27 mouse cellular contexts compared by ENCODE assay signal in the genomic region with DNA sequence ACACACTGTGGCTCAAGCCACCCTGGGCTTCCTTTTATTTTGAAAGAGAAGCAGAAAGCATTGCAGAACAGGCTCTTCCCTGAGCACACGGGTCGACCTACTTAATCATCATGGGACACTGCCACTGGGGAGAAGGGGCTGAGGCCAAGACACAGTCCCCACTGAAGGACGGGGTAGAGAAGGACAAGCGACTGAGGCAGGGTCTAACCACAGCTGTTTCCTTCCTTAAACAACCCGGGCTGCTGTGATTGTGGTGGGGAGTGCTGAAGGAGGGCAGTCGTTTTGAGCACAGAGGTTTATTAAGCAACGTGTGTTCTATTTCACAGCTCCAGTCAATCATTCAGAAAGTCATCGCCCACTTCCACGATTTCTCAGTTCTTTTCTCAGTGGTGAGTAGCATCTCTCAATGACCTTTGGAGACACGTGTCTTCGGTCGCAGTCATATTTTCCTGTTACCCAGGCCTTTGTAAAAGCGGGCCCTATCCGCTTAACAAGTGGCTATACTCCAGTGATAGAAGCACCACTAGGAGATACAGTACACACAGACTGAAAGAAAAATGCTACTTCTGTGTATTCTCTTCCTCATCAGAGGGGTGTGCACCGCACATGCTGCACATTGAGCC. TPM values are rescaled to one million over a fixed set of nuclear protein-coding genes. Genes with fewer than 3 reads are reported as not detected.
DNase-seq lines count a peak whose midpoint lies in the region; ATAC-seq and TF ChIP-seq lines count a peak whose summit lies in the region.
"Had no signal": no experiment of that assay in that cellular context is flagged by ENCODE, and none has a peak within 500 bp of the region (broad histone marks: within the 10 kb centered on the region; RNA-seq: fewer than 3 reads in every experiment).

No protein-coding gene starts in this region.

- no peak for TF ChIP-seq CTCF in lung, adult 2 months (IDR thresholded peaks at IDR 0.05; ENCODE audit: insufficient read depth, low read length)
- TF ChIP-seq CTCF in bone marrow macrophage, adult 2 months (IDR thresholded peaks at IDR 0.05; ENCODE audit: low read depth, low read length) = no peak
- TF ChIP-seq CTCF in kidney, adult 2 months (conservative IDR thresholded peaks at IDR 0.05; ENCODE audit: insufficient read depth, insufficient read length, low read depth, low read length) = no peak

- DNase-seq in lung, postnatal 36 days = peak; percentile 16
- no peak for DNase-seq in lung, adult 2 months
- no peak for DNase-seq in kidney, adult 2 months
- no peak for DNase-seq in c-Kit-positive CD71-positive TER-119-positive erythroid progenitor cells, embryonic 14.5 days (ENCODE audit: low spot score)
- DNase-seq: adrenal gland, postnatal 25 days; cerebellum, adult 18-20 months; cerebellum, postnatal 14 days; kidney, postnatal 4 days; left cerebral cortex, postnatal 4 days; lung, embryonic 14.5 days; midbrain, embryonic 14.5 days; right cerebral cortex, postnatal 25 days; spleen, adult 18-20 months; thymus, adult 18-20 months; thymus, postnatal 4 days had no signal

- H3K27ac ChIP-seq in bone marrow macrophage, adult 2 months (ENCODE audit: insufficient read depth, low read depth, low read length) = peak overlapping the region; percentile 100
- H3K27ac ChIP-seq in kidney, adult 2 months (ENCODE audit: insufficient read depth, low read depth, low read length) = no peak overlapping the region
- H3K27ac ChIP-seq: embryonic facial prominence, embryonic 12.5 days; heart, embryonic 10.5 days; hindbrain, embryonic 10.5 days; hindbrain, postnatal 0 days; kidney, embryonic 15.5 days; left cerebral cortex, adult 2 months; limb, embryonic 15.5 days; neural tube, embryonic 12.5 days had no signal

- no peaks in the 10 kb centered on the region for H3K4me1 ChIP-seq in lung, adult 2 months (ENCODE audit: control insufficient read depth, insufficient read depth, low read length)
- H3K4me1 ChIP-seq in bone marrow macrophage, adult 2 months (ENCODE audit: control insufficient read depth, insufficient read depth, low read length) = peaks cover 61% of the 10 kb centered on the region
- no peaks in the 10 kb centered on the region for H3K4me1 ChIP-seq in kidney, adult 2 months (ENCODE audit: control insufficient read depth, insufficient read depth, low read length)
- H3K4me1 ChIP-seq: embryonic facial prominence, embryonic 12.5 days; heart, embryonic 10.5 days; kidney, embryonic 15.5 days; limb, embryonic 15.5 days; neural tube, embryonic 12.5 days had no signal

- no peaks in the 10 kb centered on the region for H3K27me3 ChIP-seq in kidney, adult 2 months (replicated peaks; ENCODE audit: control insufficient read depth, insufficient read depth, low read length)
- H3K27me3 ChIP-seq: embryonic facial prominence, embryonic 12.5 days; kidney, embryonic 15.5 days; limb, embryonic 15.5 days; neural tube, embryonic 12.5 days had no signal

- TF ChIP-seq POLR2A in lung, adult 2 months (IDR thresholded peaks at IDR 0.05; ENCODE audit: borderline replicate concordance, extremely low read depth, low read depth, low read length) = no peak
- no peak for TF ChIP-seq POLR2A in bone marrow macrophage, adult 2 months (IDR thresholded peaks at IDR 0.05; ENCODE audit: borderline replicate concordance, low read depth, low read length)
- TF ChIP-seq POLR2A in kidney, adult 2 months (IDR thresholded peaks at IDR 0.05; ENCODE audit: low read depth, low read length) = no peak

- ATAC-seq in hematopoietic stem cell, adult 5-6 weeks (replicated peaks in 1 of 2; ENCODE audit: insufficient read depth in 1 of 2, low FRiP score in 2 of 2, low TSS enrichment in 1 of 2, low read depth in 1 of 2, poor library complexity in 2 of 2, severe bottlenecking in 2 of 2) = peak; percentile 81 to 83
- 0 out of 2 replicates have a peak, but pooled peaks have one; percentile 27 for ATAC-seq in monocyte, adult 5-6 weeks (replicated peaks; ENCODE audit: insufficient number of reproducible peaks, low FRiP score, low TSS enrichment, poor library complexity, severe bottlenecking)
- ATAC-seq: hindbrain, postnatal 0 days; intestine, postnatal 0 days had no signal

- peaks cover 2% of the 10 kb centered on the region; the same call in 1 of the 2 replicates for H3K36me3 ChIP-seq in kidney, adult 2 months (ENCODE audit: control insufficient read depth, insufficient read depth, low read length)

- WGBS in lung, adult 2 months = 78% methylated on average over 15 of the region's 15 CpGs
- WGBS in kidney, adult 2 months = 85% methylated on average over 15 of the region's 15 CpGs

- H3K4me3 ChIP-seq in lung, adult 2 months (replicated peaks; ENCODE audit: extremely low read depth, low read depth, low read length) = no peak overlapping the region
- no peak overlapping the region for H3K4me3 ChIP-seq in bone marrow macrophage, adult 2 months (ENCODE audit: insufficient read depth, low read length)
- H3K4me3 ChIP-seq in kidney, adult 2 months (ENCODE audit: insufficient read depth, low read depth, low read length) = no peak overlapping the region
- H3K4me3 ChIP-seq: embryonic facial prominence, embryonic 12.5 days; heart, embryonic 10.5 days; hindbrain, embryonic 10.5 days; kidney, embryonic 15.5 days; left cerebral cortex, adult 2 months; limb, embryonic 15.5 days; neural tube, embryonic 12.5 days had no signal

RNA-seq across cellular contexts. Expression of gene Iqck, which starts 55.3 kb away (rescaled TPM):
- 4.6 and 4.8 TPM in 2 replicates for polyA plus RNA-seq in lung, adult 2 months (2012; rRNA removed)
- not detected in 2 replicates for polyA plus RNA-seq in bone marrow macrophage, adult 2 months (2012; ENCODE audit: insufficient read depth, insufficient read length, missing spikeins)
- 0.99 and 2.0 TPM in 2 replicates for total RNA-seq in hematopoietic stem cell, adult 5-6 weeks (2017)
- 0.38 TPM in 1 of 3 replicates, not detected in the others for total RNA-seq in monocyte, adult 5-6 weeks (2017)
- 1.6 and 2.0 TPM in 2 replicates for polyA plus RNA-seq in kidney, adult 2 months (2012; rRNA removed)

RNA-seq across cellular contexts. Expression of gene Knop1, which starts 55.8 kb away (rescaled TPM):
- polyA plus RNA-seq in lung, adult 2 months (2012; rRNA removed) = 5.5 and 9.5 TPM in 2 replicates
- polyA plus RNA-seq in bone marrow macrophage, adult 2 months (2012; ENCODE audit: insufficient read depth, insufficient read length, missing spikeins) = 14.2 and 19.2 TPM in 2 replicates
- total RNA-seq in hematopoietic stem cell, adult 5-6 weeks (2017) = 38.5 and 50.3 TPM in 2 replicates
- 10.1 to 19.7 TPM (median 15.1 TPM) in 3 replicates for total RNA-seq in monocyte, adult 5-6 weeks (2017)
- 10.0 and 11.8 TPM in 2 replicates for polyA plus RNA-seq in kidney, adult 2 months (2012; rRNA removed)
